11 mouse cellular contexts compared by ENCODE assay signal in the genomic region with DNA sequence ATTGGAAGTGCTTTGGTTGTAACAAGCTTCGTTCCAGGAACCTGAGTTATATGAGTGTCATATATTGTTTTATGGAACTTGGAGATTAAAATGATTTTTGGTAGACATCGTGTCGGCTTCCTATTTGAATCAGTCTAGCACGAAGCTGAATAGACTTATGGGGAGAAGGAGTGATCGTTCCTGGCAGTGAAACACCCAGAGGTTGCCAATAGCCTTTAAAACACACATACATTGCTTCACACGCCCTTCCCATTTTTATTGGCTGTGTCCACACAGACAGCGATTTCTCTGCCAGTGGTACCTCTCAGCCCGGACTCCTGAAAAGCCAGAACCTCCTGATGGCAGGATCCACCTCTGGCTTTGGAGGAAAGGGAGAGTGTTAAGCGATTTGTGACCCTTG.
"Had no signal": no experiment of that assay in that cellular context is flagged by ENCODE, and none has a peak within 500 bp of the region (broad histone marks: within the 10 kb centered on the region; RNA-seq: fewer than 3 reads in every experiment).

No protein-coding gene starts in this region.

- H3K27me3 ChIP-seq: midbrain, embryonic 13.5 days; neural tube, embryonic 15.5 days had no signal

- ATAC-seq: inflammation-experienced regulatory T-cells, adult 6 months; intestine, postnatal 0 days; midbrain, embryonic 13.5 days had no signal

- H3K36me3 ChIP-seq: midbrain, embryonic 13.5 days; neural tube, embryonic 15.5 days had no signal

- H3K4me3 ChIP-seq: midbrain, embryonic 13.5 days; myocyte; neural tube, embryonic 15.5 days had no signal

- H3K27ac ChIP-seq: liver, embryonic 14.5 days; midbrain, embryonic 13.5 days; neural tube, embryonic 15.5 days had no signal

- DNase-seq: kidney, adult 8-10 months; kidney, postnatal 4 days; lung, postnatal 14 days; right cerebral cortex, adult 18-20 months; right cerebral cortex, postnatal 25 days had no signal

- H3K9me3 ChIP-seq: midbrain, embryonic 13.5 days; neural tube, embryonic 15.5 days had no signal

- H3K9ac ChIP-seq: liver, embryonic 14.5 days; midbrain, embryonic 13.5 days; neural tube, embryonic 15.5 days had no signal

- H3K4me2 ChIP-seq: midbrain, embryonic 13.5 days; neural tube, embryonic 15.5 days had no signal
